Mouse (Mus musculus): ENCODE results near the gene Yod1. TPM values are rescaled to one million over a fixed set of nuclear protein-coding genes. Genes with fewer than 3 reads are reported as not detected.

Yod1 gene
- polyA plus RNA-seq, 1 experiment from 2014 or later = 20.3 TPM

GRCm38 (mm10) chr1:130737411-130737881, 20.3 kb downstream of the Yod1 start:
- no peaks in the 10 kb centered on the region for H3K9me3 ChIP-seq (ENCODE audit: low read length)
- 66% methylated on average over 11 of the region's 11 CpGs for WGBS (ENCODE audit: insufficient replicate concordance)

GRCm38 (mm10) chr1:130737916-130738315, 20.8 kb downstream of the Yod1 start:
- Histone ChIP-seq H3K27ac (ENCODE audit: low read depth) (no peak overlapping the region), H3K27me3 (ENCODE audit: insufficient read depth, low read length) (no peaks in the 10 kb centered on the region), H3K9ac (replicated peaks) (no peak overlapping the region), H3K36me3 (replicated peaks; ENCODE audit: insufficient read depth, low read length) (peaks cover 9% of the 10 kb centered on the region), H3K4me1 (ENCODE audit: insufficient read depth) (peaks cover 60% of the 10 kb centered on the region), H3K4me2 (ENCODE audit: low read depth, low read length) (no peak overlapping the region), H3K9me3 (ENCODE audit: low read length) (no peaks in the 10 kb centered on the region), H3K4me3 (ENCODE audit: low read depth, low read length) (no peak overlapping the region)
- TF ChIP-seq EP300 (IDR thresholded peaks at IDR 0.05; ENCODE audit: low read depth) = no peak
- no peak for TF ChIP-seq CTCF (IDR thresholded peaks at IDR 0.05; ENCODE audit: low read depth)
- 89% methylated on average over 7 of the region's 7 CpGs for WGBS (ENCODE audit: insufficient replicate concordance)
- DNase-seq (no peak), ATAC-seq (no peak)

More at GRCm38 (mm10) chr1:130737411-130737881, 20.3 kb downstream of the Yod1 start:
- Histone ChIP-seq H3K4me2 (ENCODE audit: low read depth, low read length) (no peak overlapping the region), H3K9ac (replicated peaks) (no peak overlapping the region), H3K4me3 (ENCODE audit: low read depth, low read length) (no peak overlapping the region), H3K36me3 (replicated peaks; ENCODE audit: insufficient read depth, low read length) (peaks cover 4% of the 10 kb centered on the region), H3K27ac (ENCODE audit: low read depth) (no peak overlapping the region), H3K4me1 (ENCODE audit: insufficient read depth) (peaks cover 61% of the 10 kb centered on the region), H3K27me3 (ENCODE audit: insufficient read depth, low read length) (no peaks in the 10 kb centered on the region)
- no peak for TF ChIP-seq CTCF (IDR thresholded peaks at IDR 0.05; ENCODE audit: low read depth)
- no peak for TF ChIP-seq EP300 (IDR thresholded peaks at IDR 0.05; ENCODE audit: low read depth)
- ATAC-seq (no peak), DNase-seq (peak; percentile 39)

GRCm38 (mm10) chr1:130738551-130739106, 21.5 kb downstream of the Yod1 start:
- Histone ChIP-seq H3K27me3 (ENCODE audit: insufficient read depth, low read length) (no peaks in the 10 kb centered on the region), H3K4me3 (ENCODE audit: low read depth, low read length) (no peak overlapping the region), H3K36me3 (replicated peaks; ENCODE audit: insufficient read depth, low read length) (peaks cover 15% of the 10 kb centered on the region), H3K4me1 (ENCODE audit: insufficient read depth) (peaks cover 56% of the 10 kb centered on the region), H3K27ac (ENCODE audit: low read depth) (peak overlapping the region; percentile 31; the same call in 1 of the 2 replicates), H3K9ac (replicated peaks) (no peak overlapping the region), H3K9me3 (ENCODE audit: low read length) (no peaks in the 10 kb centered on the region), H3K4me2 (ENCODE audit: low read depth, low read length) (peak overlapping the region; percentile 77)
- ATAC-seq (no peak), DNase-seq (no peak)
- 67% methylated on average over 3 of the region's 3 CpGs for WGBS (ENCODE audit: insufficient replicate concordance)
- no peak for TF ChIP-seq EP300 (IDR thresholded peaks at IDR 0.05; ENCODE audit: low read depth)
- no peak for TF ChIP-seq CTCF (IDR thresholded peaks at IDR 0.05; ENCODE audit: low read depth)

- H3K4me3 ChIP-seq (ENCODE audit: low read depth, low read length) = peak overlapping the region; percentile 39
- no peak for TF ChIP-seq EP300 (IDR thresholded peaks at IDR 0.05; ENCODE audit: low read depth)
- no peak for TF ChIP-seq CTCF (IDR thresholded peaks at IDR 0.05; ENCODE audit: low read depth)
- peaks cover 58% of the 10 kb centered on the region for H3K4me1 ChIP-seq (ENCODE audit: insufficient read depth)
- ATAC-seq = no peak
- H3K27ac ChIP-seq (ENCODE audit: low read depth) = peak overlapping the region; percentile 31; the same call in 1 of the 2 replicates
- peak; percentile 13 for DNase-seq
- H3K36me3 ChIP-seq (replicated peaks; ENCODE audit: insufficient read depth, low read length) = peaks cover 17% of the 10 kb centered on the region
- 42% methylated on average over 3 of the region's 3 CpGs for WGBS (ENCODE audit: insufficient replicate concordance)
- peak overlapping the region; percentile 77 for H3K4me2 ChIP-seq (ENCODE audit: low read depth, low read length)
- no peaks in the 10 kb centered on the region for H3K27me3 ChIP-seq (ENCODE audit: insufficient read depth, low read length)
- H3K9me3 ChIP-seq (ENCODE audit: low read length) = no peaks in the 10 kb centered on the region
- no peak overlapping the region; the same call in 1 of the 2 replicates for H3K9ac ChIP-seq (replicated peaks)
Measured at GRCm38 (mm10) chr1:130739636-130740035, 22.5 kb downstream of the Yod1 start.

GRCm38 (mm10) chr1:130740227-130740648, 23.1 kb downstream of the Yod1 start:
- peak; percentile 40 for DNase-seq
- H3K27ac ChIP-seq (ENCODE audit: low read depth) = peak overlapping the region; percentile 99
- peak overlapping the region; percentile 39 for H3K4me3 ChIP-seq (ENCODE audit: low read depth, low read length)
- peak overlapping the region; percentile 85 for H3K9ac ChIP-seq (replicated peaks)
- H3K9me3 ChIP-seq (ENCODE audit: low read length) = no peaks in the 10 kb centered on the region
- H3K27me3 ChIP-seq (ENCODE audit: insufficient read depth, low read length) = no peaks in the 10 kb centered on the region
- peaks cover 17% of the 10 kb centered on the region for H3K36me3 ChIP-seq (replicated peaks; ENCODE audit: insufficient read depth, low read length)
- WGBS (ENCODE audit: insufficient replicate concordance) = 60% methylated on average over 4 of the region's 4 CpGs
- H3K4me2 ChIP-seq (ENCODE audit: low read depth, low read length) = peak overlapping the region; percentile 77
- H3K4me1 ChIP-seq (ENCODE audit: insufficient read depth) = peaks cover 59% of the 10 kb centered on the region
- TF ChIP-seq EP300 (IDR thresholded peaks at IDR 0.05; ENCODE audit: low read depth) (no peak), CTCF (IDR thresholded peaks at IDR 0.05; ENCODE audit: low read depth) (no peak)
- no peak for ATAC-seq

GRCm38 (mm10) chr1:130740781-130741720, 23.9 kb downstream of the Yod1 start:
- ATAC-seq = peak; percentile 97
- H3K4me3 ChIP-seq (ENCODE audit: low read depth, low read length) = peak overlapping the region; percentile 39
- no peaks in the 10 kb centered on the region for H3K9me3 ChIP-seq (ENCODE audit: low read length)
- TF ChIP-seq CTCF (IDR thresholded peaks at IDR 0.05; ENCODE audit: low read depth) (no peak), EP300 (IDR thresholded peaks at IDR 0.05; ENCODE audit: low read depth) (peak; percentile 99)
- WGBS (ENCODE audit: insufficient replicate concordance) = 35% methylated on average over 15 of the region's 15 CpGs
- no peaks in the 10 kb centered on the region for H3K27me3 ChIP-seq (ENCODE audit: insufficient read depth, low read length)
- H3K4me2 ChIP-seq (ENCODE audit: low read depth, low read length) = peak overlapping the region; percentile 77
- H3K9ac ChIP-seq (replicated peaks) = peak overlapping the region; percentile 85
- DNase-seq = peak; percentile 78
- peaks cover 62% of the 10 kb centered on the region for H3K4me1 ChIP-seq (ENCODE audit: insufficient read depth)
- peaks cover 17% of the 10 kb centered on the region for H3K36me3 ChIP-seq (replicated peaks; ENCODE audit: insufficient read depth, low read length)
- H3K27ac ChIP-seq (ENCODE audit: low read depth) = peak overlapping the region; percentile 99
